Mouse (Mus musculus) adrenal gland, postnatal 25 days (tissue): Measurements from ENCODE around the gene Bmp8a. TPM values are rescaled to one million over a fixed set of nuclear protein-coding genes. Genes with fewer than 3 reads are reported as not detected.
"Not testable (repeated sequence)": the region's sequence is repeated elsewhere in the genome, so short reads cannot be mapped to it uniquely, and the experiment has no call there.

Experiments used
- DNase-seq: peaks from one replicate; pipeline ENCODE4 v3.0.0; 2021; ENCODE audit warnings: mixed read lengths
- long read RNA-seq: library from polyadenylated mRNA; stranded (forward); transcript quantifications from one replicate; pipeline ENCODE4 v2.0.0, GENCODE M21; 2021
- total RNA-seq: library from RNA; stranded (reverse); gene quantifications from 2 replicates; pipeline ENCODE4 v1.2.3, GENCODE M21; 2021

Gene Bmp8a
- not detected in 2 replicates for total RNA-seq
- long read RNA-seq = 0 reads

DNA sequence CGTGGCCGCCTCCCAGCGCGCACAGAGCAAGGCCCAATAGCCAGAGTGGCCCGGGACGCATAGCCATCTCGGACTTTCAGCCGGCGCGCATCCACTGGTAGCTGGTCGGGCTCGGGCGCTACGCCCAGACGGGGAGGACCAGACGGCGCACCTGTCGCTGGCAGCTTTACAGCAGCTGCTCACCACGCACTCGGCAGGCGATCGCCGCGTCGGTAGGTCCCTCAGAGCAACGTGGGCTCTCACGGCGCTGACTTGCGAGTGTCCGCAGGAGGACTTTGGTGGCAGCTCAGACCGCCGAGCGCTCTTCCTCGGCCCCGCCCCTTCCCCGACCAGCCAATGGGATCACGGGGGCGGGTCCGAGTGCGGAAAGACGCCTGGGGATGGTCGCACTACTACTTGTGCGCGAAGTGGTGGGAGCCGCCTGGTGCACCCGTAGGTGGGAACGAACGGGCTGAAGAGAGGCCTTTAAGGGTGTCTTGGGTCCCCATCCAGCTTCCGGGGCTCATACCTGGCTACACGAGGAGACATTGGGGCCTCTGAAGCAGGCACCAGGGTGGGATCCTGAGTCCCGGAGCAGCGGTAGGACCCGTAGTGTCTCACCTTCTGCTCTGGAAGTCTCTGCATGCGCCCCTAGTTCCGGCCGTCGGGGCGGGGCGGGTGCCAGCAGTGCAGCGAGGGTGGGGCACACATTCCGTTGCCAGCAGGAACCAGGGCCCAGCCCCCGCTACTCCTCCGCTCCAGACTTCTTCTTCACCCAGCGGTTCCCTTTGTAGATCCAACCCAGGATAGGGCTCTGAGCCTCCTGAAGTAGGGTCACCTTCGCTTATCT is at the start of gene Bmp8a:
Gene Bmp8a (minus strand): TSS at position 611 of the 829 bp plus-strand sequence.
- DNase-seq = peak; percentile 80

DNA sequence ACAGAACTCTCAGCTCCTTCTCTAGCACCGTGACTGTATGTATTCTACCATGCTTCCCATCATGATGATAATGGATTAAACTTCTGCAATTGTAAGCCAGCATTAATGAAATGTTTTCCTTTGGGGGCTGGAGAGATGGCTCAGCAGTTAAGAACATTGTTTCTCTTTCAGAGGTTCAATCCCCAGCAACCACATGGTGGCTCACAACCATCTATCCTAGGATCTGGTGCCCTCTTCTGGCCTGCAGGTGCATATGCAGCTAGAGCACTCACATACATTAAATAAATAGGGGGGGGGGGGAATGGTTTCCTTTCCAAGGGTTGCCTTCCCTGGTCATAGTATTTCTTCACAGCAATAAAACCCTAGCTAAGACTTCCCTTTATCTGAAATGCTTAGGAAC is 49.1 kb upstream of the Bmp8a start:
- no peak for DNase-seq

DNA sequence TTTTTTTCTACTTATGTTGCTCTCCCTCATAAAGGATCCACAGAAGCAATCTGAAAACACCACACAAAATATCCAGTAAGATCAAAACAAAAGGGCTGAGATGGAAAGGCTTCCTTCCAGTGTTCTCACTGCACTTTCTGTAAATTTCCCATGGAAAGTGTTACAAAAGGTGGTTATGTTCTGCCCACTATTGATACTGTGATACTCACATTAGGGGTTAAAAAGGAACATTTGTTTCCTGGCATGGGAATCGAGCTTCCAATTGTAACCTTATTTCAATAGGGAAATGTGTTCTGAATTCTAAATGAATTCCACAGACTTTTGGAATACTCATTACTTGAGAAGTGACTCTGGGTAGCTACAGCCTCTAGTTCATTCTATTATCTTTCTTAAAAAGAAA is 42.0 kb upstream of the Bmp8a start:
- DNase-seq = no peak

DNA sequence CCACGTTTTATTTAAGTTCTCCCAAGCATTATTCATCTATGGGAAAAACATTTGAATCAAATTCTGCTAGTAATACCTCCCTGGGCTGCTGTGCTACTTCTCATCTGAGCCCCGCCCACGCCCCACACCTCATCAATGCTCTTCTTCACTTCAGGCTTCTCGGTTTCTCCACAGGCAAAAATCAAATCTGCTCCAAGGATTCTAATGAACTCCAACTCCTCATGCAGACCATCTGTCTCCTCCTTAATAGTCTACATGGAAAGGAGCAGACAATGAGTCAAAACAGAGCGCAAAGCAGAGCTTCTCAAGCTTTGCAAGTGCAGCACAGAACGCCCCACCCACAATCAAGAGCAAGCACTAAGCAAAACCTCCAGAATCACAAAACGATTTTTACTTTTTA is 40.1 kb upstream of the Bmp8a start:
- DNase-seq = no peak

DNA sequence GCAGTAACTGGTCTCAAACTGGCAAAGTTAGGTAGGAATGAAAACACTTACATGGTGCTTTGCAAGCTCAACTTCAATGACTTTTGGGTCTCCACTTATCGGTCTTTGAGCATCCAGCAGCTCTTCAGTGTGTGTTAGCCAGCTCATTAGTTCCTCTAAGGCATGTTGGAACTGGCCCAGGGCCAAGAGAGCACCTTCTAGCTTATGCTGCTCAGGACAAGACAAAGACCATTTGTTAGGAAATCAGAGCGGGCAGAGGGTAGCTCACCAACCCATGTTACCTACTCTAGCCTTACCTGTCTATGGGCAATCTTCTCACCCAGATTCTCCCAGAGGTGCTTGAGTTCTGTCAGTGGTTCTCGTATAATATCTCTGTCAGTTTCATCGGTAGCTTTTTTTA is 39.0 kb upstream of the Bmp8a start:
- DNase-seq = no peak

DNA sequence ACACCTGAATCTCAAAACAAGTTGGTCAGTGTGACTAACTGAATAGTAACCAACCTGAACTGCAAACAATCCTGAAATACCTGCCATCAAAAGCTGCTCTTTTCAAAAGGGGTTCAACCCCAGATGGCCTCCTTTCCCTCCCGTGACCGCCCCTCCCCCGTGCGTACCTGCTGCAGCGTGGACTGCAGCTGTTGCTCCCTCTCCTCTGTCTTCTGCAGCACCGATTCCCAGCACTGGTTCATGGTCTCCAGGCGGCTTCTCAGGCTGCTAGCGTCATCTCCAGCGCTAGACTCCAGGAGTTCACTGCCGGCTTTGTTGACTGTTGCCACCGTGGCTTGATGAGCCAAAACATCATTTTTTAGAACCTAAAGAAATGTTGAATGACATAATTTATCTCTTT is 38.5 kb upstream of the Bmp8a start:
- DNase-seq = no peak

DNA sequence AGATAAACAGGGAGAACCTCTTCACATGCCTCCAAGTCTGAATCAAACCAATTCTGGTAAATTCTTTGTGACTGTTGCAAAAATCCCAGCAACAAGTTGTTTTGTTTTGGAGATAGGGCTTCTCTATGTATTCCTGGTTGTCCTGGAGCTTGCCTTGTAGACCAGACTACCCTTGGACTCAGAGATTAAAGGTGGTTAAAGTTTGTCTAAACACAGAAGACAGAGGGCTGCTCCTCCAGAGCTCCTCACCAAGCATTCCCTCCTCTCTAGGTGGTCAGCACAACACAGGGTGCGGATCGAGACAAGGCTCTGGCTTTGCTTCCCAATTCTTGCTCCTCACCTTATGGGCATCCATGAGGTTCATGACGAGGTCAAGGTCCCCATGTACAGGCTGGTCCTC is 33.0 kb upstream of the Bmp8a start:
- no peak for DNase-seq

DNA sequence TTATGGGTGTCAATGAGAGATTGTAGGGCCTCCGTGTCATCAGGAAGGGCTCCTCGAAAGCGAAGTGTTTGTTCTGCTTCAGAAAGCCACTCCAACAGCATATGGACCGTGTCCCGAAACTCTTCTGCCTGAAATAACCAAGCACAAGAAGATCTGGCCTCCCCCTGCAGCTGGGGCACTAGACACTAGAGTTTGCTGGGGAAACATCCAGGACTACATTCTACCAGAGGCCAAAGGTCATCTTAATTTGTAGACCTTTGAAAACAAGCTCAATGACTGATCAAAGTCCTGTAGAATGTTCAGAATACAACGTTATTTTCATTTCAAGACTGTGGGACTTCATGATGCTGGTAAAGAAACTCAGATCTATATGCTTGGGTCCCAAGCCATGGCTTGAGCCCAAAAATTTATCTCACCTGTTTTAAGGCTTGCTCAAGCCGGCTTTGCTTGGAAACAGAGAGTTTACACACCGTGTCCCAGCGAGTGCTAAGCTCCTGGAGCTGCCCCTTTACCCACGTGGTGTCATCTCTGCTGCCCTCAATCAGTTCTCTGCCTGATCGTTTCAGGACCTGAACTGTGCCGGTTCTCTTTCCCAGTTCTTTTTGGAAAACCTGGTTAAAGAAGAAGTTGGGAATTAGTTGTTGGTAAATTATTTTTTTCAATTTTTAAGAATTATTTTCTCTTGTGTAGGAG is 31.4 kb upstream of the Bmp8a start:
- DNase-seq = no peak

DNA sequence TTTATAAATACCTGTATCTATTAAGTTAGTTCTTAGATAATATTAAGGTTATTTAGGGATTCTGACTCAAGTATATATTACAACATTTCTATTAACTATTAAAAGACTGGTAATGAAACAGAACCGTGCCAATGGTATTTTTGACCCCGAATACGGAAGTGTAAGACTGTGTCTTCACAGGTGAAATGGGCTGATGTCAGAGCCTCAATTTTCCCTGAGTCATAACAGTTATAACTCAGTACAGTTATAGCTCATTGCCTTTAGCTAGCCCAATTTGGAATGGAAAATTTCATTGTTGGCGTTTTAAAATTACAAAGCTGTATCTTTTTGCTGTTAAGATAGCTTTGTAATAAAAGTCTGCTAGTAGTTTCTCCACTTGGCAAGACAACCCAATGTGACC is 20.5 kb upstream of the Bmp8a start:
- no peak for DNase-seq

DNA sequence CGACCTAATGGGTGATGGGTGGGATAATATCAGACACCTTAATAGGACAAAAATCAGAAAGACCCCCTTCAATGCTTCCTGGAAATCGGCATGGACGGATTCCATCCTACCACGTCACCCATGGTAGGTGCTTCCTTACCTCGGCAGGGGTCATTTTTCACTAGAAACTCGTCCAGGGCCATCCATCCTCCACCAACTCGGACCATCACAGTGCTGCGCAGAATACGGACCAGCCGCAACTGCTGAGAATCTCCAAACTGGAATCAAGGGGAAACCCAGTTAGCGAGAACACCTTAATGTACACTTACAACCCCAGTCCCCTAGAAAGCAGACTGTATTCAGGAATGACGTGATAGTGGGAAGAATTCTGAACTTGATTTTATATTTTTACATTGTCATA is 17.7 kb upstream of the Bmp8a start:
- no peak for DNase-seq

DNA sequence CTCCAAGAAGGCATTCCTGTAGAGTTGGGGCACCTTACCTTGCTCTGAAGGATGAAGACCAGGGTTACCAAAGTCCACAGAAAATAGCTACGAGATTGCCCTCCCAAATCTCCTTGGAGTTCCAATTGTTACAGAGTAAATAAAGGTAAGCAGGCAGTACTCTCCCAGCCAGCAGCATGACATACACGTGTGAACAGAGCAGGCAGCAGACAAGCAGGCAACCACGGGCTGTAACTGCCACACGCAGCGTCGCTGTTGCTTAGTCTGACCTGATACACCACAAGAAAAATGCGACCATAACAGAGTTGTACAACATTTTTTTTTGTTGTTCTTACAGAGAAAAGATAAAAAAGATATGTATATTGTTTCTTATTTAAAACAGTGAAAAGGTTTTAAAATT is 15.6 kb upstream of the Bmp8a start:
- DNase-seq = no peak

DNA sequence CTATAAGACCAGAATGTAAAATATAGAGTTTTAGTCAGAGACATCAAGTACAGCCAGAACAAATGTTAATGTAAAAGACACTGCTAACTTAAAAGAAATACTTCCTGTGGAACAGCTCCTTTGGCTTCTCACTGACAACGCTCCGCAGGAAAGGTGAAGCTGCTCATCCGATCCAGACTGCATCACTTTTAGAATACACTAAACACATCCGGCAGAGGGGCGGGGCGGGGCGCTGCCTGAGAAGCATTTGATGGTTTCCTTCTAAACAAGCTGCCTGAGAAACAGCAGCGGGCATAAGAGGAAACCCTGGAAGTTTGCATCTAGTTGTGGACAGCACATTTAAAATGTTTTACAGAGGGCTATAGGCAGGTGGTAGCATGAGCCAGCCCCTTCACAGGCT is 12.9 kb upstream of the Bmp8a start:
- DNase-seq = no peak

DNA sequence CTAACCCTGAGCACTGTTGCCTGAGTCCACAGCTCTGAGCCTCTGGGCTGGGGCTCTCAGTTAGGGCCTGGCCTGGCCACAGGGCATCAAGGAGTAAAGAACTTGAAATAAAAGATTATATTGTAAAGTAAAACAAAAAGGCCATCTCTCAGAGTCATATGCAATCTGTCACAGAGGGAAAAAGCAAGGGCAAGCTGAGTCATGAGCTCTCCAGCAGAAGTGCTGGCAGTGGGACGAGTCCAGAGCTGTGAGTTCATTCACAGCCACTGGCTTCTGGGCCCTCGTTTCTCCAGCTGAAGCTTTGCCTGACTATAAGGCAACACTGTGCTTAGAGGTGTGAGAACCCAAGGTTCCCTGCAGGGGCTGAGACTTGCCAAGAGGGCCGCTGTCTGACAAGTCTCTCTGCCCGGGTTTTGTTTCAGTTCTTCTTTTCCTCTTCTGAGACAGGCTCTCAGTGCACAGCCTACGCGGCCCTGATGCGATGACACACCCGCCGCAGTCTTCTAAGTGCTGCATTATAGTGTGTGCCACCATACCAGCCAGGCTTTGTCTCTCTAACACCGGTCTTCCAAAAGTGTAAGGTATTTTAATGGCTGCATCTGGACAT is 10.3 kb upstream of the Bmp8a start:
- peak; percentile 41 for DNase-seq

DNA sequence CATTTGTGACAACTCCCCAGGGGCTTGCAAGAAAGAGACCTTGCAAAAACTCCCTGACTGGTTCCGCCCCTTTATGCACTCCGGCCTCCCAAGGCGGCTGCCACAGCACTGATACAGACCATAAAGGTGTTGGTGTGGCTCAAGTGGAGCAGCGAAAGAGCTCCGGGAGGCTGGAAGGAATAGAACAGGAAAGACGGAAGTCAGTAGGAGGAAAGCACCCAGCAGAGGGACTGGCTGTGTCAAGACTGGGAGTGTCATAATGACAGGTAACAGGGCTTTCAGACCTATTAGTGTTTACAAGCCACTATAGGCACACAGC is 378 bp upstream of the Bmp8a start:
- no peak for DNase-seq

DNA sequence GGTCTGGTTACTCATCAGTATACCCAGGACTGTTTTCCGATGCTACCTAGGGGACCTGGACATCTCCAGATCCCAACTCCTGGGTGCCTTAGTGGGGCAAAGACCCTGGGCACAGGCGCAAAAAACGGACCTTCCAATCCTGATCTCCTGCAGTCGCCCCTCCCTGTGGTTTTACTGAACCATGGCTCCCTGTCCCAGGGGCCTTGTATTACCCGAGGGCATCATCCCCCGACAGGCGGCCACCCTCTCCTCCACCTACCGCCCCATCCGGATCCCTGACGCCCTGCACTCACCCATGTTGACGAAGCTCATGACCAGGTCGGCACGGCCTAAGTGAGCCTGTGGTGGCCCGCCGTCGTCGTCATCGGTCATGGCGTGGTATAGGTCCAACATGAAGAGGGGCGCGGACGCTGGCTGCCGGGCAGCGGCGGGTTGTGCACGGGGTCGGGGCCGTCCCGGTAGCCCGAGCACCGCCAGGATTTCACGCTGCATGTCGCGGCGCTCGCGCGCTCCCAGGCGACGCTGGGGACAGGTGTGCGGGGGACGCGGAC is 886 bp downstream of the Bmp8a start:
- DNase-seq = no peak

DNA sequence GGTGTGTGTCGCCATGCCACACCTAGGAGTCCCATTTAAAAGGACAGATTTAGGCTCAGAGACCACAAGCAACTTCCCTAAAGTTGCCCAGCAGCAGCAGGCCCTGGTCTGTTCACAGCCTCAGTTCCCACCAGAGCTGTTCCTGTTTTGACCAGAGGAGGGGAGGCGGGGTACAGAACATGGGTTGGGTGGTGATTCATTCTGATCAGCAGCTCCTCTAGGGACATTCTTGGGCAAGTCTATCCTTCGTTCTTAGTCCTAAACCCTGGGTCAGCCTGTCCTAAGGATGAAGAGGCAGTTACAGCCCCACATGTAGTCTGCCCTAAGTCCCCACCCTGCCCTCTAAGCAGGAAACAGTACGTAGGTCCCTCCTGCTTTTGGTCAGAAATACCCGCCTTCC is 2.8 kb downstream of the Bmp8a start:
- no peak for DNase-seq

DNA sequence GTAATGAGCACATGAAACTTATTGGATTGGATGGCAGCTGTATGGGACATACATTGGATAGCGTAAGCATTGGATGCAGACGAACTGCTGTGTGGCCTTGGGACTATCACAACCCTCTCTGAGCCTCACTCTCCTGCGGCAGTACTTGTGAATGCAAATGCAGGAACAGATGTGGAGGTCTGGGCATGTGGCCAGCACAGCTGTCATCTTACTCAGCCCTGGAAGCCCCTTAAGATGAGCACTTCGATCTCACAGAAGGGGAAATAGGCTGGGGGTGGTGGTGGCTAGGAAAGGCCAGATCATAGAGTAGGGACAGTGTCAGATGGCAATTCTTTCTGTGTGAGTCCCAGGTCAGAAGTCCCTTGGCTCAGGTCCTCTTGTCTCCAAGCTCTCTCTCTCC is 5.4 kb downstream of the Bmp8a start:
- no peak for DNase-seq

DNA sequence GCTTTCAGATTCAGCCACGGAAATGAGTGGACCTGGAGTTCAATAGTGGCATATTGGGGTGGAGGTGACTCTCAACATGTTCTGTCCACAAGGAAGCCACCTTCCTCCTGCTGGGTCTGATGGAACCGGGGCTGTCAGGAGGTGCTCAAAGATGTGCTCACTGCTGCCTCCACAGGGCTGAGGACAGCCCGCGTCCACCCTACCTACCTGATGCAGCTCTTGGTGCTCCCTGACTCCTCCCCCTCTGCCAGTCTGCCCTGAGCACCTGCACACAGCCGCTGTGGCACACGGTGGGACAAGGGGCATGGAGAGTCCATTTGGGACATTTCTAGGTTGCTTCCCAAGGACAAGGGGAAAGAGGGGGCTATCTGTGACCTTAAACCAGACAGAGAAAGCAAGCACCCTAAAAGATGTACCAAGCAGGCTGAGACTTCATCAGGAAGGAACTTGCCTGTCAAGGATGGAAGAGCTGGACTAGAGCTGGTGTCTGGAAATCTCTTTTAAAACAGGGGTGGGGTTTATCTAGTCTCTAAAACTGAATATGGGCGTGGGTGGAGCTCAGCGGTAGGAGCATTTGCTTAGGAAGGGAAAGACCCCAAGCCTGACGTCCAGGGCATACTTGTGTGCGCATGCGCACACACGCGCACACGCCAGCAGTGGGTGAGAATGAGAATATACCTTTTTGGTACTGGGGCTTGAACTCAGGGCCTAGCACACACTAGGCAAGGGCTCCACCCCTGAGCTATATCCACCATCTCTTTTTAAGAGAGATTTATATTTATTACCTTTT is 7.1 kb downstream of the Bmp8a start:
- no peak for DNase-seq

DNA sequence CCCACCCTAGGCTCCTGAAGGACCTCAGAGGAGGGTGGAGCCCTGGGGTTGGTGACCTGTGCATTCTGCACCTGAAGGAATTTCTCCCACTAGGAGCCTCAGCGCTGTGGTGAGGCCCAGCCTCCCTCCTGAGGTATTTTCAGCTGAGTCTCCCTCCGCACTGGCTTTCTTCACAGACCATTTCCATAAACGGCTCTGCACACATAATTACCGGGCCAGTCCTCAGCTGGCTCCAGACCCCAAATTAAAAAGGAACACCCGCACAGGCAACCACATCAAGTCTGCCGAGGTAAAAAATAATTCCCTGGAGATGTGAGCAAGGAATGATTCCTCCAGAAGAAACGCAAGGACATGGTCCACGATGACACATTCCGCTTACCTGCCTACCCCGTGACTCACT is 7.8 kb downstream of the Bmp8a start:
- not testable (repeated sequence) for DNase-seq

DNA sequence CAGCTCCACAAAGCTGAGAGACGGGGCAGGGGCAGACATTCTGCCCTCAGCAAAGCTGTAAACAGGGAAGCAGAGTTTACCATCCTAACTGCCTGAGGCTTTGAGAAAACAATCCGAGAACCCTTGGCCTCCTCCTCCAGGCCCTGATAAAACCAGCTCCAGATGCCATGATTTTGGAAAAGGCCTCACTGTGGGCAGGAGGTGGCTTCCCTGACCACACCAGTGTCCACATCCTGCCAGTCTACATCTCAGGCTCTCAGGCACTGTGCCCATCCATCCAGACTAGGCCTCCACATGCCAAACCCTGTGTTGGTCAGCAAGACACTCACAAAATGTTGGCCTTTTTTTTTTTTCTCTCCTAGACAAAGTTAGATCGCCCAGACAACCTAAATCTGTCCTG is 8.9 kb downstream of the Bmp8a start:
- no peak for DNase-seq

DNA sequence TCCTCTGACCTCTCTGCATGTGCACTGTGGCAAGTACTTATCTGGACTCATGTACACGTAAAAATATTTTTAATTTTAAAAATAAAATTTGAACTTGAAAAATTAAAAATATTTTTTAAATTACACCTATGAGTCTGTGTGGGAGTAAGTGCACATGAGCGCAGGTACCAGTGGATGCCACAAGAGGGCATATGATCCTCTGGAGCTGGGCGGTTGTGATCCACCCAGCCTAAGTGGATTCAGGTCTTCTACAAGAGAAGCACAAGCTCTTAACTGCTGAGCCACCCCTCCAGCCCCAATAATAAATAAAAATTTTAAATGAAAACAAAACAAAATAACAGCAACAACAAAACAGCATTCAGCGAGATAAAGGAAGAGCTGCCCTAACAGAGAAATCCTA is 9.9 kb downstream of the Bmp8a start:
- DNase-seq = no peak

DNA sequence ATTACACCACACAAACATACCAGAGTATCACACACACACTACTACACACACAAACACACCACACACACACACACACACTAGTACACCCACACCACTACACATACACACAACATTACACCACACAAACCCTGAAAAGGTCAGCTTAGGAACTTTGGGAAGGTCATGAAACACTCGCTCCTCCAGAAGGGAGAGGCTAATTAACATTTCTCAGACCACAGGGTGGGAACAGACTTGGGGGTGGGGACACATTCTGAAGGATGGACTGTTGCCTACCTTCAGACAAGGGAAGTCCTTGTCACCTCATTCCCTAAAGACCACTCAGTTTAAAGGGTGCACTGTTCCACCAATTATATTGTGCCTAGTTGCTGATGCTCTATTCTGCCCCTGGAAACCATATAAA is 11.1 kb downstream of the Bmp8a start:
- not testable (repeated sequence) for DNase-seq

DNA sequence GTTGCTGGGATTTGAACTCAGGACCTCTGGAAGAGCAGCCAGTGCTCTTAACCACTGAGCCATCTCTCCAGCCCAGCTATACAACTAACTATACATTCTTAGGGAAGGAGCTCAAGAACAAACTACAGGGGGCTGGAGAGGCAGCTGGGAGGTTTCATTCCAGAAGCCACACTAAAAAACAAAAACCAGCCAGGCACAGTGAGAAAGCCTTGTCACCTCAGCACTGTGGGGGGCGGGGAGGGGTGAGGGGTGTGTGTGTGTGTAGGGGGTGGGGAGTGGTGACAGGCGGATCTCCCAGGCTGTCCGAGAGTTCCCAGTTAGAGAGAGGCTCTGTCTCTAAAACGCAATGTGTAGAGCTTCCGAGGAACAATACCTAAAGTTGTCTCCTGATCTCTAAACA is 11.7 kb downstream of the Bmp8a start:
- no peak for DNase-seq
